Mouse (Mus musculus) heart, adult 2 months (tissue): ENCODE measurements at regions not wholly inside any gene's neighbourhood (a gene's known extent, or its start where the extent isn't known, plus 50 kb on each side); places are given as distances from the start of the nearest gene placed in this dataset.

Experiments
- CTCF ChIP-seq: fragments of 200-600 bp; IDR thresholded peaks from 2 replicates; pipeline ENCODE4 v1.8.1; 2022; ENCODE audit warnings: antibody characterized with exemption, mild to moderate bottlenecking, moderate library complexity
- POLR2A ChIP-seq: fragments of 200-500 bp; IDR thresholded peaks from 2 replicates; pipeline ENCODE4 v1.6.1; 2011; ENCODE audit warnings: mild to moderate bottlenecking, low read depth, low read length, control low read depth; ENCODE audit not compliant: insufficient read depth

GRCm38 (mm10) chr15:7629826-7630225, 180.8 kb upstream of the Gdnf start:
- TF ChIP-seq CTCF = no peak
- no peak for TF ChIP-seq POLR2A
